ENCODE assay signal across 8 mouse cellular contexts in the genomic region with DNA sequence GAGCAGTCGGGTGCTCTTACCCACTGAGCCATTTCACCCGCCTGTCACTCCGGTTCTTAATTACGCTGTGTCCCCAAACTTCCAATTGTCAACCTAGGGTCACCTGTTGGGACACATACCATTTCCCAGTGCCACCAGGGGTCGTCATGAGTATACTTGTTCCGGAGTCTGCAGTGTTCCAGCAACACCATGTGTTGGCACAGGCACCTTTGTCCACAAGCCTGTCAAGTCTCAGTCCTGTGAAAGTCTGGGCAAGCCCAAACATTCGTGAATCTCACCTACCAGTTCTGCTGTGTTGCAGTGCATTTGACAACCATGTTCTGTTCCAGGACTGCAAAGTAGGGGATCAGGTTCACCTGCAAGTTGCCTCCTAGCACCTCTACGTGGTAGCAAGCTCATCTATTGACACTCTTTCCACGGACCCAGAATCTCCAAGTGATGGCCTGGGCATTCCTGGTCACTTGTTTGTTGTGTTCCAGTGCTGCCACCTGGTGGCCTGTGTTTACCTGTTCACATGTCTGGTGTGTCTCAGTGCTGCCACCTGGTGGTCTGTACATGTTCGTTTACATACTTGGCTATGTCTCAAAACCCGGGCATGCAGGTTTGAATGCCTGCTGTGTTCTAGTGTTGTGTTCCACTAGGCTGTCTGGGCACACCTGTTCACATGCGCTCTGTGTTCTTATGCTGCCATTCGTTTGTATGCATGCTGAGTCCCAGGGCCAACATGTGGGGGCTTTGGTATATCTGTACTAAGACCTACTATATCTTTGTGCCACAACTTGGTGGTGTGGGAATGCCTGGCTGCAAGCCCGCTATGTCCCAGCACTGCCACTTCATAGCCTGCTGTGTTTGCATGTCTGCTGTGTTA. TPM values are rescaled to one million over a fixed set of nuclear protein-coding genes. Genes with fewer than 3 reads are reported as not detected.
DNase-seq lines count a peak whose midpoint lies in the region; ATAC-seq lines count a peak whose summit lies in the region.

No protein-coding gene starts in this region.

- H3K36me3 ChIP-seq in hindbrain, embryonic 12.5 days = no peaks in the 10 kb centered on the region

- H3K4me3 ChIP-seq in hindbrain, embryonic 12.5 days = no peak overlapping the region

- peak; percentile 100 for DNase-seq in NIH3T3 (ENCODE audit: low read depth)
- DNase-seq in cerebellum, postnatal 10 days = peak; percentile 97 to 99
- peak; percentile 86 to 89 for DNase-seq in frontal cortex, postnatal 14 days (ENCODE audit: low spot score in 2 of 2)
- peak; percentile 92 to 95 for DNase-seq in layer of hippocampus, postnatal 10 days (ENCODE audit: low spot score in 2 of 2)
- DNase-seq in lung, postnatal 10 days = peak; percentile 96
- peak; percentile 98 for DNase-seq in retina, adult 2 months (ENCODE audit: low read depth, low spot score)
- peak; percentile 88 for DNase-seq in thymus, postnatal 25 days

- peak overlapping the region; percentile 21; the same call in 1 of the 2 replicates for H3K4me2 ChIP-seq in hindbrain, embryonic 12.5 days (replicated peaks)

- 39% methylated on average over 14 of the region's 14 CpGs for WGBS in hindbrain, embryonic 12.5 days

- no peak overlapping the region for H3K27ac ChIP-seq in hindbrain, embryonic 12.5 days

- H3K9me3 ChIP-seq in hindbrain, embryonic 12.5 days (replicated peaks) = no peaks in the 10 kb centered on the region

- H3K4me1 ChIP-seq in hindbrain, embryonic 12.5 days = peaks cover 4% of the 10 kb centered on the region; the same call in 1 of the 2 replicates

- H3K27me3 ChIP-seq in hindbrain, embryonic 12.5 days = no peaks in the 10 kb centered on the region

- ATAC-seq in hindbrain, embryonic 12.5 days (ENCODE audit: low FRiP score) = peak; percentile 78

- no peak overlapping the region for H3K9ac ChIP-seq in hindbrain, embryonic 12.5 days

RNA-seq across cellular contexts. Expression of a gene that starts 19.0 kb away (rescaled TPM):
- polyA plus RNA-seq in hindbrain, embryonic 12.5 days (2016; fragmentation: Nextera tagmentation; extraction: Ambion mirVana) = 139 and 151 TPM in 2 replicates
- total RNA-seq in layer of hippocampus, postnatal 10 days (2021) = 100 to 1,000 TPM; 133 to 139 TPM
